Mouse (Mus musculus) cerebellum, adult 8-10 months (tissue): ENCODE measurements around the gene Ahcy.
"Not testable (repeated sequence)": the region's sequence is repeated elsewhere in the genome, so short reads cannot be mapped to it uniquely, and the experiment has no call there.

Experiments used
- DNase-seq: peaks from one replicate; pipeline ENCODE4 v3.0.0; 2022

Gene Ahcy

DNA sequence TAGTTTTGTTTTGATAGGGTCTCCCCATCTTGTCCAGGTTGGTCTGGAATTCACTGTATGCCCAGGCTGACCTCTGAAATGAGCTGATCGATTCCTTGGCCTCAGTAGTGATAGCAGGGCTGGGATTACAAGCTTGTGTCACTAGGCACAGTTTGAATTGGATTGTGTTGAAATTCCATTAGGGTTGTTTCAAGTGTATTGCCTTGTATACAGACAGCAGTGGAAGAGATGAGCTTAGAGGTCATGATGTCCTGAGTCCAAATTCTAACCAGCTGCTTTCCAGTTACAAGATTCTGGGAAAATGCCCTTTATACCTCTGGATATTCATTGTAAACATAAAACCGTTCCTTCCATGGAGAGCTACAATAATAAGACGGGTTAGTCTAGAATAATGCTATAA is 950 bp downstream of the Ahcy start:
- no peak for DNase-seq

GRCm38 (mm10) chr2:155072353-155073145 is 1.7 kb downstream of the Ahcy start:
- DNase-seq, result no peak

DNA sequence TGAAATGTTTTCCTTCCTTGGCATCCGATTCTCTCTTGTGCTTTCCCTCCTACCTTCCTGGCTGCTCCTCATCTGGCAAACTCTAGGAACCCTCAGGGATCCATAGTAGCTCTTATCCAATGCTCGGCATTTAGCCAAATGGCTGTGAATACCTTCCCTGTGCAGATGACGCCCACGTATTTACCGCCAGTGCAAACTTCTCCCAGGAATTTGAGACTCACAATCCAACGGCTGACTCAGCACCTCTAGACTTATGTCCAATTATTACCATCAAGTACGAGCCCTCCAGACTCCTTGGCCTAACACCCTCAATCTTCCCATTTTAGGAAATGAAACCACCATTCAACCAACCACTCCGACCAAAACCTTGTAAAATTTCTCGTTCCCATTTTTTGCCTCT is 3.3 kb downstream of the Ahcy start:
- no peak for DNase-seq

DNA sequence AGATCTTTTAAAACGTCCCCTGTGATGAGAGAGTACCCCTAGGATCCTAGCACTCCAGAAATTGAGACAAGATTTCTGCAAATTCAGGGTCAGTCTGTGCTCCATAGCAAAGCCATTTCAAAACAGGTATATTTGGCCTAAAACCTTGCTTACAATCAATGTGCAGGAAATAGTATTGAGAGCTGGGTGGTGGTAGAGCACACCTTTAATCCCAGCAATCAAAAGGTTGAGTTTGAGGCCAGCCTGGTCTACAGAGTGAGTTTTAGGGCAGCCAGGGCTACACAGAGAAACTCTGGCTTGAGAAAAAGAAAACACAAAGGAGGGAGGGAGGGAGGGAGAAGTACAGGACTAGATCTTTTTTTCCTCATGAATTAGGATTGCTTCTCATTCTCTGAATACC is 16.9 kb downstream of the Ahcy start:
- DNase-seq, result no peak

DNA sequence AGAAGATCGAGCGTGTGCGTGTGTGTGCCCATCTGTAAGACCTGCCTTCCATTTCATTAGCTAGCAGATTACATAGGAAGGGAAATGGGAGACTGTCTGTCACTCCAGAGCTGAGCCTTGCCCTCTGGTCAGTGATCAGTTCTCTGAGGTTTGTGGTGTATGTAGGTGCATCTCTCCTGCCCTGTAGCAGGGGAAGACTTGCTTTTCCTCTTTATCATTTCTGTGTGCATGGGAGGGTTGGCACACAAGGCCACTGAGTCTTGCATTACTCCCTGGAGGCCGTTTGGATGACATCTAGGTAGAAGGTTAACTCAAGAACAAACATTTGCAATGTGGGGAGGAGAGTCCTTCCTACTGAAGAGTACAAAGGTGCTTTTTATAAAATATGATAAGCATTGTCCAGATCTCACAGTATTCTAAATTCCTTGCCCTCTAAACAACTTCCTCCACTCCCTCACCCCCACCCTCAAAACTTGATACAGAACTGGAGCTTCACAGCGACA is 18.2 kb downstream of the Ahcy start:
- no peak for DNase-seq

DNA sequence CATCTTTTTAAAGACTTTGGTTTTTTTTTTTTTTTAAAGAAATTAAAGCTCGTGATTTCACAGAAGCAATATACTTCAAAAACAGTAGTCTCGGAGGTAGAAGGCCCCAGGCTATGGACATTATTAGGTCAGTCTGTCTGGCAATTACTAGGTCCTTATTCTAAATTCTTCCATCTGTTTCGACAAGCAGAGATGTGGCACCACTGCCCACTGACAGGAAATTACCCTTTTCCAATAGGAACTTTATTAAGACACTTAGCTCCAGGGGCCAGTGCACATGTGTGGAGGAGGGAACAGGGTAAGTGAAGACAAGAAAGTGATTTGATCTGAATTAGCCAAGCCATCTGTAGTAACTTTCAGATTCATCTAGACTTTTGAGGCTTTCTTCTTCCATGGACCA is 19.6 kb downstream of the Ahcy start:
- no peak for DNase-seq

GRCm38 (mm10) chr2:155053512-155053911 is 20.8 kb downstream of the Ahcy start:
- not testable (repeated sequence) for DNase-seq

DNA sequence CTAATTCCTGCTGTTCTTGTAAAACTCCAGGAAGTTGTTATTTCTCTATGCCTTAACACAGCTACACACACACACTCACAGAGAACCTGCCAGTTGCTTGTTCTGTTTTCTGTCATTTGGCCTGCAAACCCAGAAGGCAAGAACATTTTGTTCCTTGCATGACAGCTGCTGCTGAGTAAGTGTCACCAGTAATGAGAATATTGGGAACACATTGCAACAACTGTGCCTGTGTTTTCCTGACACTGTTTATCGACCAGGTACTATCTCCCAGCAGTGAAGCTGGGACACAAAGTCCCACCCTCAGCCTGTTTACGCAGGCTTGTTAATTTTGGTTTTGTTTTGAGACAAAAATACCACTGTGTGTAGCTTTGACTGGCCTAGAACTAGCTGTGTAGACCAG is 21.6 kb downstream of the Ahcy start:
- DNase-seq, result no peak

DNA sequence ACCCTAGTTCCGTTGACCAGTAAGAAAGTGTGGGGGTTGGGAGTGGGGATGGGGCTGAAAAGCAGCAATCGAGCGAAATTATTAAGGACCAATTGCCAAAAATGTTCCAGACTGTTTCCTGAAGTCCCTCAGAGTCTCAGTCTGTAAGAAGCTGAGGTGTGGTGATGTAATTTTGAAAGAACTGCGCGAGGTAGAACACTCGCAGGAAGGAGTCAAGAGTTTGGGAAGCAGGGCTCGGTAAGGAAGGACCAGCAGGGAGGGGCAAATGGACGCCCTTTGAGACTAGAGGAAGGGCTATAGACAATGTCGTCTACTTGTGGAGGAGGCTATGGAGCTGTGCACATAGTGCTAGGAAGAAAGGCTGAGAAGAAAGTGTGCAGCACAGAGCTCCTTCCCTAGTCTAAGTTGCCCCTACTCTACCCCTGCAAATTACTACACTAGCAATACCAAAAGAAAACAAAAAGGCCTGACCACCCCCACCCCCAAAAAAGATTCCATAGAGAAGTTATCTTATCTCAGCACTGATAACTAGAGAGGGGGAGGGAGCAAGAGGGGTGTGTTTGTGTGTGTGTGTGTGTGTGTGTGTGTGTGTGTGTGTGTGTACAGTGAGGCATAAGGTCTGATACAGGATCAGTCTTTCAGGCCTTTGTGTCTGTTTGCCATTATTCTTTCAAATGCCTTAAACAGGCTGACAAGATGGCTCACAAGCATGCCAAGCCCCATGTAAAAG is 22.5 kb downstream of the Ahcy start:
- DNase-seq, result no peak

GRCm38 (mm10) chr2:155050504-155051236 is 23.6 kb downstream of the Ahcy start:
- DNase-seq, result peak; percentile 96

- DNase-seq, result no peak
Measured at GRCm38 (mm10) chr2:155050108-155050503, 24.2 kb downstream of the Ahcy start.

- no peak for DNase-seq
Measured at GRCm38 (mm10) chr2:155047452-155048178, 26.7 kb downstream of the Ahcy start.

- DNase-seq, result no peak
Measured at GRCm38 (mm10) chr2:155046803-155047202, 27.5 kb downstream of the Ahcy start.

- no peak for DNase-seq
Measured at GRCm38 (mm10) chr2:155045075-155045474, 29.2 kb downstream of the Ahcy start.

- DNase-seq, result no peak
Measured at GRCm38 (mm10) chr2:155044542-155044941, 29.8 kb downstream of the Ahcy start.

DNA sequence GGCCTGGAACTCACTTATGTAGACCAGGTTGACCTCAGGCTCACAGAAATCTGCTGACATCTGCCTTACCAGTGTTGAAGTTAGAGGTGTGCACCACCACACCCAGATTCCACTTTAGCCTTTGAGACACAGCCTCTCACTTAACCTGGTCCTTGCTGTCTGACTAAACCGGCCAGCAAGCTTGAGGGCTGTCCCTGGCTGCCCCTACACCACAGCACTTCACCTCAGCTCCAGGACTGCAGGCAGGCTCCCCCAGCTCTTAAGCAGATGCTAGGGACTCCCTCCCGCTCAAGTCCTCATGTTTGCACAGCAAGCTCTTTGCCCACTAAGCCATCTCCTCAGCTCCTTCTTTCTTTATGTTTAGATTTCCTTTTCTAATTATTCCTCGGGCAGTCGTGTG is 34.3 kb downstream of the Ahcy start:
- DNase-seq, result no peak

GRCm38 (mm10) chr2:155032938-155033710 is 41.2 kb downstream of the Ahcy start:
- DNase-seq, result no peak

DNA sequence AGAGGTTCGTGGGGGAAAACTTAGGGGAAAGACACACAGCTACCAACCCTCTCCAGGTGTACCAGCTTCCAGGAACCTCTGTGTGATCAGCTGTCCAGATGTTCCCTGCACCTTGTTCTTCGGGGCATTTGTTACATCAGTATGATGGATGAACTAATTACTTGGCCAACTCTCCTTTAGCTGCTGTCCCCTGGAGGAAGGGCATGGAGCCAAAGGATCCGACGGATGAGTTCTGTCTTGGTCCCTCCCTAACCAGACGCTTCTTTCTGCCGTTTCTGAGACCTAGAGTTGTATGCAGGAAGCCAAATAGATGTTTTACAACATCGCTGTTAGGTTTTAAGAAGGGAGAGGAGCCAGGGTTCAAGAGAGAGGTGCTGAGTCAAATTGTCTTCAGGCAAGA is 43.5 kb downstream of the Ahcy start:
- DNase-seq, result no peak

DNA sequence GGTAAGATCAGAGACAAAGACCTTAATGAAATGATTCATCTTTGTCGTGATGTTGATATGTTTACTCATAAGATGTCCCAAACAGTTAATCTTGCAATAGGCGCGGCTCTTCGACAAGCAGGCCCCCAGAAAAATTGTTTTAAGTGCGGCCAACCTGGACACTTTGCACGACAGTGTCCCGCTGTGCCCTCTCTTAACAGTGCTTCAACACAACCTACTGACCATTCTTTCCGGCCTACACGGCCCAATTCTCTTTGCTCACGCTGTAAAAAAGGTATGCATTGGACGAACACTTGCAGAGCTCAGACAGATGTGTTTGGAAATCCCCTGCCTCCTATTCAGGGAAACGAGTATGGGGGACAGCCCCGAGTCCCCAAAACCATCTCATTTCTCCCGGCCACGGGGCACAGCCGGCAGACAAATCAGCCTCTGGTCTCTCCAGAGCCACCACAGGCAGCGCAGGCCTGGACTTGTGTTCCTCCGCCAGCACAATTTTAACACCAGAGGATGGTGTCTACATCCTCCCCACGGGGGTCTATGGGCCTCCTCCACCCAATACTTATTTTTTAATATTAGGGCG is 54.0 kb downstream of the Ahcy start:
- DNase-seq, result not testable (repeated sequence)

DNA sequence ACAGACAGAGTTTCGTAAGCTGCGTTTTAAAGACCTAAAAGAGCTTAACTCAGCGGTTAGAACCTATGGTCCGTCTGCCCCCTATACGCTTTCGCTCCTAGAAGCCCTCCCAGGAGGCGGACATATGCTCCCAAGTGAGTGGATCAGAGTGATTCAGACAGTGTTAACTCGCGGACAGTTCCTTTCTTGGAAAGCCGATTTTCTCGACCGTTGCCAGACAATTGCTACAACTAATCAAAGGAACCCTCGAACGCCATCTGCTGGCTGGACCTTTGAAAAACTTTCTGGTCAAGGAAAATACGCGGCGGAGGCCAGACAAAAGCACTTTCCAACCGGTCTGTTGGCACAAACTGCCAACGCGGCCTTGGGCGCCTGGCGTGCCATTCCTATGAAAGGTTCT is 54.6 kb downstream of the Ahcy start:
- DNase-seq, result peak; percentile 89

- peak; percentile 28 for DNase-seq
Measured at GRCm38 (mm10) chr2:155018762-155019641, 55.3 kb downstream of the Ahcy start.
